Mouse (Mus musculus) lung, postnatal 0 days (tissue): ENCODE measurements around the gene Gm10428.

Experiments used
- CTCF ChIP-seq: IDR thresholded peaks from 2 replicates; pipeline ENCODE4 v1.5.1; 2016; ENCODE audit warnings: antibody characterized with exemption, mild to moderate bottlenecking
- EP300 ChIP-seq: IDR thresholded peaks from 2 replicates; pipeline ENCODE4 v1.6.1; 2016; ENCODE audit warnings: antibody characterized with exemption, mild to moderate bottlenecking, control low read depth

- no peak for TF ChIP-seq EP300
- TF ChIP-seq CTCF = no peak
Measured at GRCm38 (mm10) chr11:62789617-62789936, 36.7 kb downstream of the Gm10428 start.
